Mouse (Mus musculus) cerebellum, adult 2 months (tissue): Measurements from ENCODE around the gene Cd160. TPM values are rescaled to one million over a fixed set of nuclear protein-coding genes. Genes with fewer than 3 reads are reported as not detected.

Experiments
- DNase-seq, 2 experiments: peaks; one replicate each; pipeline ENCODE4 v3.0.0; 2021
- H3K27ac ChIP-seq: fragments of 200-500 bp; 2 replicates; pipeline ENCODE4 v1.5.1; 2012; ENCODE audit warnings: low read length, control low read depth, inconsistent platforms; ENCODE audit not compliant: insufficient read depth
- H3K27me3 ChIP-seq: fragments of 200-500 bp; 2 replicates; pipeline ENCODE4 v1.6.1; 2012; ENCODE audit warnings: inconsistent platforms, mild to moderate bottlenecking, low read length, moderate library complexity; ENCODE audit not compliant: control insufficient read depth, insufficient read depth
- H3K4me1 ChIP-seq: fragments of 200-500 bp; 2 replicates; pipeline ENCODE4 v1.6.1; 2011; ENCODE audit warnings: low read length; ENCODE audit not compliant: control insufficient read depth, insufficient read depth
- H3K4me3 ChIP-seq: fragments of 200-500 bp; replicated peaks from 2 replicates; pipeline ENCODE3; 2011; ENCODE audit warnings: mild to moderate bottlenecking, low read depth, low read length, control low read depth; ENCODE audit not compliant: insufficient read depth
- CTCF ChIP-seq: fragments of 200-500 bp; IDR thresholded peaks from 2 replicates; pipeline ENCODE4 v1.5.1; 2011; ENCODE audit warnings: low read depth, mild to moderate bottlenecking, control low read depth, low read length, moderate library complexity, borderline replicate concordance; ENCODE audit not compliant: insufficient read depth
- POLR2A ChIP-seq: fragments of 200-500 bp; IDR thresholded peaks from 2 replicates; pipeline ENCODE4 v1.6.1; 2011; ENCODE audit warnings: low read length, control low read depth, borderline replicate concordance; ENCODE audit not compliant: insufficient read depth
- WGBS: fragments of 180-500 bp; shearing (Covaris S2); methylation state at CpG from one replicate; pipeline ENCODE4 v1.1.7; 2018; 5-methylcytosine and 5-hydroxymethylcytosine counted together
- polyA plus RNA-seq: library from polyadenylated mRNA; depleted of rRNA; stranded (reverse); fragments of >200 nt; gene quantifications from 2 replicates; pipeline ENCODE4 v1.2.3, GENCODE M21; 2012

Cd160 gene
- polyA plus RNA-seq, 1 experiment = not detected

- Histone ChIP-seq H3K27me3 (no peaks in the 10 kb centered on the region), H3K27ac (no peak overlapping the region), H3K4me1 (no peaks in the 10 kb centered on the region), H3K4me3 (no peak overlapping the region)
- no peak for TF ChIP-seq CTCF
- no peak for TF ChIP-seq POLR2A
- DNase-seq = no peak
- WGBS = 71% methylated on average over 9 of the region's 9 CpGs
Measured at GRCm38 (mm10) chr3:96845806-96846205, 16.7 kb upstream of the Cd160 start.

- no peak for DNase-seq
- WGBS = 94% methylated on average over 6 of the region's 6 CpGs
- no peaks in the 10 kb centered on the region for H3K4me1 ChIP-seq
- H3K4me3 ChIP-seq = no peak overlapping the region
- no peak overlapping the region for H3K27ac ChIP-seq
- TF ChIP-seq POLR2A (no peak), CTCF (no peak)
- H3K27me3 ChIP-seq = no peaks in the 10 kb centered on the region
Measured at GRCm38 (mm10) chr3:96845191-96845590, 16.0 kb upstream of the Cd160 start.

- H3K4me1 ChIP-seq = no peaks in the 10 kb centered on the region
- H3K27ac ChIP-seq = no peak overlapping the region
- H3K27me3 ChIP-seq = no peaks in the 10 kb centered on the region
- no peak for TF ChIP-seq POLR2A
- TF ChIP-seq CTCF = no peak
- no peak overlapping the region for H3K4me3 ChIP-seq
- WGBS = 82% methylated on average over 7 of the region's 7 CpGs
- DNase-seq = no peak
Measured at GRCm38 (mm10) chr3:96838996-96839645, 10.0 kb upstream of the Cd160 start.

- no peak for DNase-seq
- TF ChIP-seq CTCF (no peak), POLR2A (no peak)
- no peak overlapping the region for H3K27ac ChIP-seq
- no peaks in the 10 kb centered on the region for H3K27me3 ChIP-seq
- no peak overlapping the region for H3K4me3 ChIP-seq
- WGBS = 29% methylated on average over 2 of the region's 2 CpGs
- no peaks in the 10 kb centered on the region for H3K4me1 ChIP-seq
Measured at GRCm38 (mm10) chr3:96836414-96836813, 7.3 kb upstream of the Cd160 start.

GRCm38 (mm10) chr3:96834587-96835348 is 5.6 kb upstream of the Cd160 start:
- Histone ChIP-seq H3K27me3 (no peaks in the 10 kb centered on the region), H3K4me3 (no peak overlapping the region), H3K4me1 (no peaks in the 10 kb centered on the region), H3K27ac (no peak overlapping the region)
- no peak for DNase-seq
- 84% methylated on average over 7 of the region's 7 CpGs for WGBS
- TF ChIP-seq CTCF (no peak), POLR2A (no peak)

GRCm38 (mm10) chr3:96832930-96833329 is 3.8 kb upstream of the Cd160 start:
- WGBS = 28% methylated on average over 5 of the region's 5 CpGs
- H3K27me3 ChIP-seq = no peaks in the 10 kb centered on the region
- no peaks in the 10 kb centered on the region for H3K4me1 ChIP-seq
- no peak for TF ChIP-seq CTCF
- no peak overlapping the region for H3K27ac ChIP-seq
- H3K4me3 ChIP-seq = no peak overlapping the region
- DNase-seq = no peak

- WGBS = 79% methylated on average over 10 of the region's 10 CpGs
- TF ChIP-seq CTCF (no peak), POLR2A (no peak)
Measured at GRCm38 (mm10) chr3:96829856-96830255, 705 bp upstream of the Cd160 start.

GRCm38 (mm10) chr3:96828308-96828864 is 765 bp downstream of the Cd160 start:
- no peak for TF ChIP-seq POLR2A
- TF ChIP-seq CTCF = no peak
- H3K27me3 ChIP-seq = no peaks in the 10 kb centered on the region
- no peaks in the 10 kb centered on the region for H3K4me1 ChIP-seq
- H3K27ac ChIP-seq = no peak overlapping the region
- 40% methylated on average over 15 of the region's 15 CpGs for WGBS
- H3K4me3 ChIP-seq = no peak overlapping the region
- no peak for DNase-seq

More at GRCm38 (mm10) chr3:96829856-96830255, 705 bp upstream of the Cd160 start:
- Histone ChIP-seq H3K4me3 (no peak overlapping the region), H3K27ac (no peak overlapping the region), H3K27me3 (no peaks in the 10 kb centered on the region), H3K4me1 (no peaks in the 10 kb centered on the region)
- no peak for DNase-seq
